ENCODE assay signal across 19 mouse cellular contexts in genomic region chr7:39978121-39978520, GRCm38 (mm10).
"Had no signal": no experiment of that assay in that cellular context is flagged by ENCODE, and none has a peak within 500 bp of the region (broad histone marks: within the 10 kb centered on the region; RNA-seq: fewer than 3 reads in every experiment).

No protein-coding gene starts in this region.

- H3K4me2 ChIP-seq: lung, embryonic 14.5 days; midbrain, embryonic 12.5 days; neural tube, embryonic 13.5 days; neural tube, embryonic 15.5 days had no signal

- H3K9me3 ChIP-seq: midbrain, embryonic 10.5 days; midbrain, embryonic 12.5 days; neural tube, embryonic 13.5 days; neural tube, embryonic 15.5 days had no signal

- H3K27me3 ChIP-seq: midbrain, embryonic 12.5 days; neural tube, embryonic 13.5 days; neural tube, embryonic 15.5 days had no signal

- H3K4me3 ChIP-seq: midbrain, embryonic 10.5 days; midbrain, embryonic 12.5 days; myocyte; neural tube, embryonic 13.5 days; neural tube, embryonic 15.5 days had no signal

- H3K27ac ChIP-seq: midbrain, embryonic 10.5 days; midbrain, embryonic 12.5 days; neural tube, embryonic 13.5 days; neural tube, embryonic 15.5 days had no signal

- H3K4me1 ChIP-seq: midbrain, embryonic 10.5 days; midbrain, embryonic 12.5 days; neural tube, embryonic 13.5 days; neural tube, embryonic 15.5 days had no signal

- ATAC-seq: midbrain, embryonic 16.5 days had no signal

- H3K9ac ChIP-seq: lung, embryonic 14.5 days; midbrain, embryonic 12.5 days; neural tube, embryonic 13.5 days; neural tube, embryonic 15.5 days had no signal

- DNase-seq: lung, adult 18-20 months; lung, embryonic 14.5 days; lung, postnatal 10 days; lung, postnatal 4 days; midbrain, embryonic 14.5 days; retina, postnatal 1 day; right cerebral cortex, adult 18-20 months; right cerebral cortex, postnatal 25 days; right cerebral cortex, postnatal 4 days; spleen, adult 18-20 months; thymus, adult 18-20 months; thymus, postnatal 14 days; thymus, postnatal 36 days had no signal

- H3K36me3 ChIP-seq: midbrain, embryonic 10.5 days; midbrain, embryonic 12.5 days; neural tube, embryonic 13.5 days; neural tube, embryonic 15.5 days had no signal
